Mouse (Mus musculus) spleen, adult 18-20 months (tissue): ENCODE data around the gene Strada.
"Not testable (repeated sequence)": the region's sequence is repeated elsewhere in the genome, so short reads cannot be mapped to it uniquely, and the experiment has no call there.

Experiments
- DNase-seq, 2 experiments: peaks; one replicate each; pipeline ENCODE4 v3.0.0; 2022; ENCODE audit warnings: mixed read lengths in 2 of 2

The Strada gene

DNA sequence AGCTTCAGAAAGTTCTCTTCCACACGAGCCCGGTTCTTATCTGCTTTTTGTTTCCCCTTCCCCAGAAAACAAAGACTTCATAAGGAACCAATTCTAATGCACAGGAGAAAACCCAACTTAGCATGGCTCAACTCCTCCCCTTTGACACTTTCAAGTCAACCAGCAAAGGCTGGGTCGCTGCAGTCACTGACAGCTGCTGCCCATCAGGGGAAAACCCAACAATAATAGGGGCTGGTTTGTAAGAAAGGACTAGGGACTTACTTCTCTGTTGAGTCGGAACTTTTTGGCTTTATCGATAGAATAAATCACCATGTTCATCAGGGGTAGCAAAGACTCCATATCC lies at the start of gene Strada:
Gene Strada (minus strand): TSS at position 46 of the 343 bp plus-strand sequence.
- DNase-seq: no peak

DNA sequence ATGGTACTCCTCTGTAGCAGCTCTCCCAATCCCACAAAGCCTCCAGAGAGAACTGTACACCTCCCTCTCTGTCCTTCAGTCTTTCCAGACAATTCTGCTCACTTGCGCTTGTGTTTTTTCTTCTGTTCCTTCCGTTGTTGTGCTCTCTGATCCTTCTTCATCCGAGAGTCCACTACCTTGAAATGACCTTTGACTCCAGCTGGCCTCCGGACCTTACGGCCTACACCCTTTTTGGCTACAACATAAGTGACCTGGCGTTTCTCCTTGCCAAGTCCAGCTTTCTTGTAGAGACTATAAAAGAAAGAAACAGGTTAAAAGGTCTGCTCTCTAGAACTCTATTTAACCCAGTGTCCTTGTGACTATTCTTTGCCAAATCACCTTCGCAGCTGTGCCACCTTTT lies 47.4 kb upstream of the Strada start:
- DNase-seq: no peak

DNA sequence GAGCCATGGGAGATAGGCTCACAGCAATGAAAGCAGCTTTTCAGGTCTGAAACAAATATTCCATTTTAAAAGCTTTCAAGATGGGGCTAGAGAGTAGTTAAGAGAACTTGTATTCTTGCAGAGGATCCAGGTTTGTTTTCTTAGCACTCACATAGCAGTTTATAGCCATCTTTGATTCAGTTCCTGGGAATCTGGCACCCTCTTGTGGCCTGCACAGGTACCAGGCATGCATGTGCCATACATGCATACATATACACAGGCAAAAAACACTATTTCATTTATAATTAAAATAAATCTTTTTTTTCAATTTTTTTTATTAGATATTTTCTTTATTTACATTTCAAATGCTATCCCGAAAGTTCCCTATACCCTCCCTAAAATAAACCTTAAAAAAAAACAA lies 44.9 kb upstream of the Strada start:
- no peak for DNase-seq

DNA sequence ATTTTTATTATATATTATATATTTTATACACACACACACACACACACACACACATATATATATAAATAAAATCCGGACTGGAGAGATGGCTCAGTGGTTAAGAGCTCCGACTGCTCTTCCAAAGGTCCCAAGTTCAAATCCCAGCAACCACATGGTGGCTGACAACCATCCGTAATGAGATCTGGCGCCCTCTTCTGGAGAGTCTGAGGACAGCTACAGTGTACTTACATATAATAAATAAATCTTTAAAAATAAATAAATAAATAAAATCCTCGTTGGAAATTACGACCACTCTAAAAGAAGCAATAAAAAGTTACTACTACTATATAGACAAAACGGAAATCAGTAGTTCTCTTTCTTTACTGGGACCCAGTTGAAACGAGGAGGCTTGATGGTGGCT lies 32.0 kb upstream of the Strada start:
- not testable (repeated sequence) for DNase-seq

DNA sequence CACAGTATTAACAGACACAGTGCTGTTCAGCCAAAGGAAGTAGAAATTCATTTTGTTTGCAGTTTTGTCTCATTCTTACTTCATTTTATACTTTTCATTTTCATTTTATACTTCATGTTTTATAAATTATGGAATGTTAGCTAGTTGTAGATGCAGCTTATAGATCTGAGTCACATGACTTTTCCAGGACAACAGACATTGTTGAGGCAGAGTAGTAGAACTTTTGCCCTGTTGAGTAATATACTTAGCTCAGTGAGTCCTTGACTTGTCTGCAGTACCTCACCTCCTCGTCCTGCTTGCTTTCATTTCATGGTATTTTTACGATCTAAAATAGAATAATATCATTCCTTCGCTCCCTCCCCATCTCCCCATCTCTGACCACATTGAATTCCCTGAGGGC lies 18.6 kb upstream of the Strada start:
- no peak for DNase-seq

DNA sequence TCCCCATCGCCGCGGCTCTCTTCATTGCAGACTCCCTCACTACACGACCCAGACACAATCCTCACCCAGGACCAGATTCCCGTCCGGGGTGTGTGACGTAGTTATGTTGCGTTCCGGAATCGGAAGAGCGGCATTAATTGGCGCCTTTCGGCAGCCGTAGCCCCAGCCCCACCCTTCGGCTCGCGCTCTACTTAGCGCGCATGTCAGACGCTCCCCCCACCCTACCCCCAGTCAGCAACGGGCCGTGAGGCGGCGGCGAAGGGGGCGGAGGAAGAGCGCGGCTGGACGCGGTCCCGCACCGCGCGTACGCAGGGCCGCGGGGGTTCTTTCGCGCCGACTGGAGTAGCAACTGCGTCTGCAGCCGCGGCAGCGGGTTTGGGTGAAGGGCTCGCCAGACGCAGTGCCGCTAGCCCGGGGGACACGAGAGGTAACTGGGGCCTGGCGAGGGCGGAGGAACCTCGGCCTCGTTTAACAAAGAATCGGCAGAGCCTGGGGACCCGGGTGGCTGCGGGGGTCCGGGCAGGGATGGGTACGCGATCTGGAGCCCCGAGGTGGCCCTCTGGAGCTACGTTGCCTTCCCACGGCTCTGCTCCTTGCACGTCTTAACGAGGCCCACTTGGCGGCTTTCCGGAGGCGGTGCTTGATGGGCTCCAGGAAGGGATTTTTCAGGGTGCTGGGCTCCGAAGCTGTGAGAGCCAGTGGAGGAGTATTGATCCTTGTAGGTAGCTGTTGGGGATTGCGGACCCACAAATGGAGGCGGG lies 14.9 kb upstream of the Strada start, which contains the start of gene Ddx42:
Gene Ddx42 (plus strand): TSS at position 197 of the 761 bp plus-strand sequence.
- peak; percentile 83 for DNase-seq

DNA sequence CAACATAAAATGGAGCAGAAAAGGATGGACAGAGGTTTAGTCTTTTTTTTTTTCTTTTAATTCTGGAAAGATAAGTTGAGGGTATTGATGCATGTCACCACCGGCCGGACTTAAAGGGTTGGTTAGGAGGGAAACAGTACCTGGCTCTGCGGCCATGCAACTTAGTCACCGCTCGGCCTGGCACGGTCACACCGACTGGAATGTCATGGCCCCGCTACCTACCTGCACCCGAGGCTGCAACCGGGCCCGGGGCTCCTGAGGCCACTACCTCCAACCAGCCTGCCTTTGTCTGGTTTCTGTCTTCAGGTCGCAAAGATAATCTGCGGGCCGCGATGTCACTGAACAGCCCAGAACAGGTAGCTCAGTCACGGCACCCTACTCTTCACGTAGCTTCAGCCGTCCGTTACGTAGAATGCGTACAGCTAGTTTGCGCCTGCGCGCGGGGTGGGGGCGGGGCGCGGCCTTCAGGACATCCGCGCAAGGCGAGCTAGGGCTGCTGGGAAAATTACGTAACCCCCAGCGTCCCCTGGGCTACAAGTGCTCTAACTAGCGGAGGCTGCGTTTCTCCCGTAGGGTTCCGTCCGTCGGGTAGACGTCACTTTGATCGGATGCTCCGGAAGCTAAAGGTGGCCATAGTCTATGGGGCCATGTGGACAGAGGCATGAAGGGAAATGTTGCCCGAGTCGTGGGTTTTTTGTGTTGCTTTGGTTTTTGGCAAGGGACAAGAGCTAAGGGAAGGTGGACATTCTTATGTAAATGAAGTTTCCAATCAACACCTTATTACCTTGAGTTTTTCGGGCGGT lies 14.2 kb upstream of the Strada start, which contains the start of gene Ccdc47:
Gene Ccdc47 (minus strand): TSS at position 418 of the 803 bp plus-strand sequence.
- peak; percentile 83 to 91 for DNase-seq

DNA sequence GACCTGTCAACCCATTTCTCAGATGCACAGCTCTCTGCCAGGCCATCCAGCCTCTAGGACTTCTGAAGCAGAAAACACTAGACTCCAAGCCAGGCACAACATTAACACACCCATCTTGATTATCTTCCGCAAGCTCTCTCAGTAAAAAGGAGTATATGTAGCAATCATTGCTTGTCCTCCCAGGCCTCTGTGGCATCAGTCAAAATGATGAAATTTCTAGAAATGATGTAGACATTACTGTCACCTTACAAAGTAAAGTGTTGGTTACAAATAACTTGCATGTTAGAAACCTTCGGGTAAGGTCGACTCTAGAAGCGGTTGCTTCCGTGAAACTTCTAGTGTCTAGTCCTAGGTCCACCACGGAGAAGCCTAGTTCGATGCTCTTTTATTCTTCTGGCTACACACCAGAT lies 13.5 kb upstream of the Strada start:
- DNase-seq: no peak

DNA sequence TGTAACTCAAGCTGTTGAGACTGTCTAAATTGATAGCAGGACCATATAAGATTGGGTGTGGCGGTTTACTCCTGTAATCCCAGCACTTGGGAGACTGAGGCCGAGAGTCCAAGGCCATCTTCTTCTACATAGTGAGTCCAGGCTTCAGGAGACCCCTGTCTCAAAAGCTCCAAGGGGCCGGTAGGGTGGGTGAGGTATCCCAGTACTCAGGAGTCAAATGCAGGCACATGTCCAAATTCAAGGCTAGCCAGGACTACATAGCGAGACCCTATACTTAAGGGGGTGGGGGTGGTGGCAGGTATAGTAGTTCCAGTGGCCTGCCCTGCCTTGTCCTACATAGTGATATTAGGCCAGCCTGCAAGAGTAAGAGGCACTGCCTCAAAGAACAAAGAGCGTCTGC lies 12.9 kb upstream of the Strada start:
- no peak for DNase-seq

DNA sequence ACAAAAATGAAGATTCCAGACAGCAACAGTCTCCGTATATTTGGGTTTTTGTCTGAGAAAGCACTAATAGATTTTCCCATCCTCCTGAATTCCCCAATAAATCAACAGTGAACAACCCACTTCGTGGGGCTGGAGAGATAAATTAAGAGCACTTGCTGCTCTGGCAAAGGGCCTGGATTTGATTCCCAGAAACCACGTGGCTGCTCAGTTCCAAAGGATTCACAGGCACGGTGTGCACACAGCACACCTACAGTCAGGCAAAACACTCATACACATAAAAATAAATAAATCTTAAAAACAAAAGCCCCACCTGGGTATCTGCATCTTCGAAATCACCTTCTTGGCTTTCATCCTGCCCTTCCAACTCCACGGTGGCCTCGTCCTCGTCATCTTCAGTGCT lies 10.8 kb upstream of the Strada start:
- DNase-seq: no peak

DNA sequence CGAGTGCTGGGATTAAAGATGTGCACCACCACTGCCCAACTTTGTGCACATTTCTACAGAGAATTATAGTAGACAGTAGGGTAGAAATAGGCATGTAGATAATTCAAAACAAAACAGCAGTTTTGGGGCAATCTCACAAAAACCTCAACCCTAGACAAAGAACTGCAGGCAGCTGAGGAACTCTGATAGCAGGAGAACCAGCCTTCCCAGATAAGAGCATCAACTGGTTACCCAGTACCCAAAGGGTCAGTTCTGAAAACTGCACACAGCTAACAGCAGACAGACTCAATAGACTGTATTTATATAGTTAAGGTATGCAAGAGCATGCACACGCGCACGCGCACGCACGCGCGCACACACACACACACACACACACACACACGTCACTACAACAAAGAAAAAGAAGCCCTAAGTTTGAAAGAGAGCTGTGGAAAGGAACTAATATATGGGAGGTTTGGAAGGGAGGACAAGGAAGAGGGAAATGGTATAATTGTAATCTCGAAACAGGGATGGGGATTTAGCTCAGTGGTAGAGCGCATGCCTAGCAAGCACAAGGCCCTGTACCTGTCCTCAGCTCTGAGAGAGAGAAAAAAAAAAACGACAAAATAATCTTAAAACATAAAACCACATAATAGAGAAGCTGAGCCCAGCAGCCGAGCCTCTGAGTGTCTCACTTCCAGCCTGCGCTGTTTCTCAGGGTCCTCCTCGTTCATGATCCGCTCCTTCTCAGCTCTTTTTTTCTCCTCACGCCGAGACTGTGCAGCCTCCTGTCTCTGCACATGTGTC lies 438 bp downstream of the Strada start:
- DNase-seq: no peak

DNA sequence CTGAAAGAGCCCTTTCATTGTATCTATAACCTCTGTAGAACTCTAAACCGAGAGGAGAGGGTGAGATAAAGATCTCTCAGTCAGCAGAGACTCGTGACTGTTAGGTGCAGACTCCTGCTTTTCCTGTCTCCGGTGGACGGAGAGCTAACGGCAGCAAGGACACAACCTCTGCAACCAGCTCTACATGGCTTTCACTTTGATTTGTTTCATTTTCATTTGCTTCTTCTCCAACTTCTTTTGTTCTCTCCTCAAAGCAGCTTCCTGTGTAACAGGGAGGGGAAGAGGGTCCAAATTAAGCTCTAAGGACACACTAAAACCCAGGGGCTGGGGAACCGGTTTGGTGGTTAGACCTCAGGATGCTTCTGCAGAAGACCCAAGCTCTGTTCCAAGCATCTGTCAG lies 1.2 kb downstream of the Strada start:
- DNase-seq: no peak

DNA sequence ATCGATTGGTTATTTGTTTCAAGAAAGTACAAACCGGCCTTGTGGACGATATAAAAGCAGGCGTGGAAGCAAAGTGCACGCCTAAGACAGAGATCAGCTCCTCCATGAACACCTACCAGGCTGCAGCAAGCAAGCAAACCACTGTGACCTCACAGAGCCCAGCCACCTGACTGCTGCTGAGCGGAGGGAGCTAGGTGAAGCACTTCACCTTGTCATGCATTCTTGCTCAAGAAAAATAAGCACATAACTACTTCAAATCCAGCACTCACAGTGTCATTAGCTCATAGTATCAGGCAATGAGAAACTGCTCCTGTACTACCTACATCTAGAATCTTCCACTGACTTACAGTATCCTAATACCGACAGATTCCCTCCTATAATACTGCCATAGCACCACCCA lies 2.0 kb downstream of the Strada start:
- not testable (repeated sequence) for DNase-seq

DNA sequence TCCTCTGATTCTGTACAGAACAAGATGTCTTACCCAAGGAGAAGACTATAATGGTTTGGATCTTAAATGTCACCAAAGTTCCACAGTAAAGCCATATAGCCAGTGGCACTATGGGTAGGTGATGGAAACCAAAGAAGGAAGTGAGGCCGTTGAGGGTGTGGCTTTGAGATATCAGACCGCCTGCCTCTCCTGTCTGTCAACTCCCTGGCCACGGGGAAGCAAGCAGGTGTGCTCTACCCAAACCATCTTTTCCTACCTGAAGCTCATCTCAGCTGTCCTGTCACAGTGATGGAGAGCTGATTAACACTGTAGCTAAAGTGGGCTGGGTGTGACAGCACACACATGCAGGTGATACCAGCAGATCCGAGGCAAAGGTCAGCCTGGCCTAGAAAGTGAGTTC lies 3.7 kb downstream of the Strada start:
- DNase-seq: no peak

DNA sequence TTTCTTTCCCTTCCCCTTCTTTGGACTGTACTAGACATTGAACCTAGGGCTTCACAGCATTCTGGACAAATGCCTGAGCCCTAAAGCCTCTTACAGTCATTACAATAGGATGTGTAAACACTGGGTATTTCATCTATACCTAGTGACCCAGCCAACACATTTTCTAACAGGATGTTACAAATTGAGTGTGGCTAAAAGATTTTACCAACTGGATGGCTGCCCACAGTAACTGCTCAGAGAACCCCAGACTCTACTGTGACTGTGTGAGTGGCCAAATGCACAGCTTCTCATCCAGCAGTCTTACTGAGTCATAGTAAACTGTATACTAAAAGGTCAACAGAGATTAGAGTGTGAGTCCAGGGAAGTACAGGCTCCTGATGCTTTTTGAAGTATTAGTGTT lies 6.6 kb downstream of the Strada start:
- DNase-seq: no peak

DNA sequence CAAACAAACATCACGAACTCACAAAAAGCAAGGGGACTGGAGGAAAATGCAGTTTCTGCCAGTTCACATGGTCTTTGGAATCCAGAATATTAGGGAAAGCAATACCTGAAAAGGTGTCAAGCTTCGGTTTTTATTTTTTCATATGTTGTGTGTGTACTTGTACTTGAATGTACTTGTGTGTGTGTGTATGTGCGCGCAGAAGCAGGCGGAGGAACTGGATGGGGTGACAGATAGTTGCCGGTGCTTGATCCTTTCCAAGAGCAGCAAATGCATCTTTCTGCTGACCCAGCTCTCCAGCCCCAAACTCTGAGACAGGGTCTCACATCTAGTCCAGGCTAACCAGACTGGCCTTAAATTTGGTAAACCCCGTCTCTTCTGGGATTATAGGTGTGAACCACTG lies 7.1 kb downstream of the Strada start:
- DNase-seq: no peak

DNA sequence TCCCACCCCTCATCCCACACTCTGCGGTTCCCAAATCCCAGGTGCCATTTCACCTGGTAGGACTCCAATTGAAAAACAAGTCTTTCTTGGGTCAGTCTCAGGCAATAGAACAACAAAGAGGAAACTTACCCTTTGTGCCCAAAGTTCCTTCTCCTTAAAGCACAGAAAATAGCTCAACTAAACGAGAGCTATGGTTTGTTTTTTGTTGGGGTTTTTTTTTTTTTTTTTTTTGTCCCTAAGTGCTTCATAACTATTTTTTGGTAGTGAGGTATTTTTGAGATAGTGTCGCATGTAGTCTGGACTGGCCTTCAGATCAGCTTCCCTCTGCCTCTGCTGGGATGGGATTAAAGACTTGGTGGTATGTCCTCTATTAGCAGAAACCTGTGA lies 7.8 kb downstream of the Strada start:
- DNase-seq: no peak

DNA sequence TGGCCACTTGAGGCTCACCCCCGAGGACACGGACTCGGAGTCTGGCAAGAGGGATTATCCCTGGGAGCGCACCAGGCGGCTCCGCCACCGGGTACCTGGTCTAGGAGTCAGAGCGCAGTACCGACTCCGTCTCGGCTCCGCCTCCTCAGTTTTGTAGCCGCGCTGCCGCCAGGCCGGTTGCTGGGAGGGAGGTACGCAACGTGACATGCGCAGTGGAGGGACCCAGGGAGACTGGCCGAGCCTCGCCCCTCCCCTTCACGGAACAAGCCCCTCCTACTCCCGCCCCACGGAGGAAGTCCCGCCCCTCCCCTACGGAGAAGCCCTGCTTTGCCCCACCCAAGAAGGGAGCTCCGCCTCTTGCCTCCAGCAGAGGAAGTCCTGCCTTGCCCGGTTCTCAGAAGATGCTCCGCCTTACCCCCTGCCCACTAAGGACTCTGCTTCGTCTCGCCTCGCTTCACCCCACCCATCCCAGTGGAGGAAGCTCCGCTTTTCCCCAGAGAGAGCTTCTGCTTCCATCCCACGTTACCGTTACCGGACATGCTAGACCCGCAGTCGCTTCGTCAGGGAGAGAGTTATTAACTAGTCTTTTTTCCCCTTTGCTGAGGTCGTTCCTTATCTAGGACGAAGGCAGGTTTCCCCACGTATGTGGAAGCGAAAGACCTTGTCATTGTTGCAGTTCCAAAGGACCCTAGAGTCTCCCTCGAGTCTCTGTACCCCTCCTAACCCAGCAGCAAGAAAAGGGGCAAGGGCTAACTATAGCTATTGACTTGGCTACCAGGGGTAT lies 8.4 kb downstream of the Strada start:
- peak; percentile 94 to 97 for DNase-seq

DNA sequence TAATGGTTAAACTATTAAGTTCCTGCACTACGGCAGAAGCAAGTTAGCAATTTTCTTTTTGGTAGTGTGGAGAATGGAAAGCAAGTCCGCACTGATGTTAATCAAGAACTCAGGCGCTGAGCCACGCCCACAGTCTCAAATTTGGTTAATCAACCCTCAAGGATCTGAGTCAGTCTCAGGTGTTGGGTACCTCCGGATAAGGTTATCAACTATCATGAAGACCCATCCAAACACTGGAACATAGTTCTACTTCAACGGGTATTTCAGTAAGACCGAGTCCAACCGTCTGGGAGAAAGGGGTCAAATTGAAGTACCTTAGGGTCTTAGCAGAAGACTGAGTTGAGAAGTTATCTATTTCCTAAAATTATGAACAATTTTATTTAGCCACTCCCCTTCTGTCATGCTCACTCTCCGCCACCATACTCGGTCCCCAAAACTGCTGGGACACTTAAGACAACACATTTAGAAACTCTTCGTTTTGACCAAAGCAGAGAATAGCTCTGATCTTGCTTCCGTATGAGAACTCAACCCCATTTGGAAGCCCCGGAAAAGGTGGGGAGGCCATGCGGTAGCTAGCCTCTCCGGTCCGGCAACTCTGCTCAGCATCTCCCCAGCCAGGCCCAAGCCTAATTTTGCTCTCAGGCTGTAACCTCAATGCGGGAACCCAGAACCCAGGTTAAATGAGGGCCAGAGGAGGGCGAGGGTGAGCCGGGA lies 9.2 kb downstream of the Strada start:
- DNase-seq: no peak

DNA sequence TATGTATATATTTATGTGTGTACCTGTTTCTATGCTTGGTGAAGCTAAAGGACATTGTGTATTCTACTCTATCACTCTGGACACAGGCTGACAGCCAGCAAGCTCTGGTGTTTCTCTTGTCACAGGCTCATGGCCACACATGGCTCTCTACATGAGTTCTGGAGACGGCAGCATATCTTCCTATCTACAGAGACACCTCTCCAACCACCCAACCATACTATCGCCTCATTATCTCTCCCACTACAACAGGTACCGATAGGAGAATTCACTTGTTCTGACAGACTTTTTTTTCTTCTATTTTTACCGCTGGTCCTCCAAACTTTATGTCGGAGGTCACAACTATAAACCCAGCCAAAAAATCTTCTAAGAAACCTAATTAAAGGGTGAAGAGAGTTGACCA lies 9.7 kb downstream of the Strada start:
- DNase-seq: no peak

DNA sequence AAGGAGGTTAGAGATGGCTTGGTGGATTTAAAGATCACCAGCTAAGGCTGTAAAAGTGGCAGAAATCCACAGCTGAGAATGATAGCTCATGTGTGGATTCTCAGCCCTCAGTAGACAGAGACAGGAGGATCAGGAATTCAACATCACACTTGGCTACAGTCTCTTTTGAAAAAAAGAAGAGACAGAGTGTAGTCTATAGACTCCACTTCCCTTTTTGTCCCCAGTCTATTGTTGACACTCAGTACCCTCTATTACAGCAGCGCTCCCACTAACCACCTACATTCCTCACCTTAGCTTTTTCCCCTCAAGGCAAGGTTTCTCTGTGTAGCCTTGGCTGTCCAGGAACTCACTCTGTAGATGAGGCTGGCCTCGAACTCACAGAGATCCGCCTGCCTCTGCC lies 10.3 kb downstream of the Strada start:
- no peak for DNase-seq

DNA sequence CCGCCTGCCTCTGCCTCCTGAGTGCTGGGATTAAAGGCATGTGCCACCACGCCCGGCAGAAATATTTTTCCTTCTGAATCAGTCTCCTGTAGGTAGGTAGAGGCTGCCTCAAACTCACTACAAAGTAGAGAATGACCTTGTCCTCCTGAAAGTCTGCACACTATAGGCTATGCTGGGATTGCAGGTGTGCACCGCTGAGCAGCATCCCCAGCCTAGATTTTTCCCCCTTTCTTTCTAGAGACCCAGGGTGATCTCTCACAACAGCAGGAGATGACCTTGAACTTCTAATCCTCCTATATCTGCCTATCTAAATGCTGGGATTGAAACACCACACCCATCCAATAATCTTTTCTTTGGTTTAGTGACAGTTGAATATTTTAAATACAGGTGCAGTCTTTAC lies 14.6 kb downstream of the Strada start:
- DNase-seq: no peak
